Mouse (Mus musculus) E14TG2a.4 (cell line): Measurements from ENCODE around the gene Tuba1b.

Experiments
- CTCF ChIP-seq: conservative IDR thresholded peaks from 2 replicates; pipeline ENCODE4 v1.5.1; 2014; ENCODE audit warnings: low read length
- NANOG ChIP-seq: IDR thresholded peaks from 2 replicates; pipeline ENCODE4 v1.6.1; 2014; ENCODE audit warnings: borderline replicate concordance, low read length, mixed read lengths

- no peak for TF ChIP-seq CTCF
- no peak for TF ChIP-seq NANOG
Observed at GRCm38 (mm10) chr15:98977759-98978408, 43.5 kb upstream of the Tuba1b start.
